Comparison of ENCODE assay signal across 12 mouse cellular contexts in the genomic region with DNA sequence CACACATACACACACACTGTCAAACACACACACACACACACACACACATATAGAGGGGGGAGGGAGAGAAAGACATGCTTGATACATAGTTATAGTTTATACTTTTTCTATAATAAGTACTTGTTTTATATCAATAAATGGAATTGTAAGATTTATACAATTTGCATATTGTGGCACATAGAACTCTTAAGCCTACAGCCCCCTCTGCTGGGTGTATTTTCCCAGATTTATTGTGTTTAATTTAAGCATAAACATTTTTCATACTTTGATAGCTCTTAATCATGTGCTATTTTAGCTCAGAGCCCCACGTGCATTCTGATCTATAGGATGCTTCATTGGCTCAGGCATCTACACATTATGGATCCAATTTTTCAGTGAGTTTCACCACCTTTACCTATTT.
DNase-seq lines count a peak whose midpoint lies in the region; ATAC-seq lines count a peak whose summit lies in the region.
"Had no signal": no experiment of that assay in that cellular context is flagged by ENCODE, and none has a peak within 500 bp of the region (broad histone marks: within the 10 kb centered on the region; RNA-seq: fewer than 3 reads in every experiment).

No protein-coding gene starts in this region.

- no peak overlapping the region for H3K4me3 ChIP-seq in hindbrain, embryonic 11.5 days (ENCODE audit: low read depth, low read length)
- H3K4me3 ChIP-seq in hindbrain, embryonic 10.5 days: no peak overlapping the region
- H3K4me3 ChIP-seq: heart, adult 2 months had no signal

- H3K27ac ChIP-seq in hindbrain, embryonic 11.5 days (ENCODE audit: low read depth, low read length): no peak overlapping the region
- no peak overlapping the region for H3K27ac ChIP-seq in hindbrain, embryonic 10.5 days
- H3K27ac ChIP-seq: heart, adult 2 months had no signal

- WGBS in hindbrain, embryonic 11.5 days: 65% methylated on average over 1 of the region's 1 CpGs
- WGBS in hindbrain, embryonic 10.5 days: 75% methylated on average over 1 of the region's 1 CpGs

- peak; percentile 34 for DNase-seq in hindbrain, embryonic 11.5 days (ENCODE audit: low spot score)
- no peak for DNase-seq in hindbrain, embryonic 10.5 days (ENCODE audit: low spot score)
- peak; percentile 9 to 19 for DNase-seq in left cerebral cortex, adult 18-20 months (ENCODE audit: low spot score in 2 of 2)
- no peak for DNase-seq in left cerebral cortex, adult 8-10 months (ENCODE audit: low spot score in 2 of 2)
- DNase-seq in right cerebral cortex, postnatal 14 days: peak; percentile 30
- no peak for DNase-seq in right cerebral cortex, postnatal 36 days (ENCODE audit: low spot score in 2 of 2)
- no peak for DNase-seq in yolk sac, embryonic 10.5 days (ENCODE audit: low spot score)
- DNase-seq in embryo, embryonic 9.5 days (ENCODE audit: extremely low spot score): no peak
- DNase-seq: cerebellum, adult 9-11 months; heart, adult 2 months; thymus, adult 2 months had no signal

- ATAC-seq in hindbrain, embryonic 11.5 days (ENCODE audit: low FRiP score): no peak
- ATAC-seq: intestine, embryonic 16.5 days had no signal

- no peak overlapping the region for H3K9ac ChIP-seq in hindbrain, embryonic 11.5 days (ENCODE audit: low read depth, low read length)

- H3K4me1 ChIP-seq in hindbrain, embryonic 11.5 days (replicated peaks; ENCODE audit: control insufficient read depth, insufficient read depth, low read length): no peaks in the 10 kb centered on the region
- H3K4me1 ChIP-seq in hindbrain, embryonic 10.5 days (replicated peaks): no peaks in the 10 kb centered on the region

- H3K4me2 ChIP-seq in hindbrain, embryonic 11.5 days (replicated peaks; ENCODE audit: low read depth, low read length): no peak overlapping the region

- H3K27me3 ChIP-seq in hindbrain, embryonic 11.5 days (ENCODE audit: control insufficient read depth, insufficient read depth, low read length): no peaks in the 10 kb centered on the region
- H3K27me3 ChIP-seq in hindbrain, embryonic 10.5 days (ENCODE audit: insufficient read depth, poor library complexity, severe bottlenecking): no peaks in the 10 kb centered on the region

- no peaks in the 10 kb centered on the region for H3K36me3 ChIP-seq in hindbrain, embryonic 11.5 days (ENCODE audit: control insufficient read depth, insufficient read depth, low read length)
- H3K36me3 ChIP-seq in hindbrain, embryonic 10.5 days: no peaks in the 10 kb centered on the region

- H3K9me3 ChIP-seq in hindbrain, embryonic 11.5 days (ENCODE audit: control insufficient read depth, low read length): no peaks in the 10 kb centered on the region
- no peaks in the 10 kb centered on the region for H3K9me3 ChIP-seq in hindbrain, embryonic 10.5 days

Comparison
In these comparisons a context has a peak if more than half of its experiments do, and no peak if none do; other contexts are left out.
1. DNase-seq: peak in hindbrain, embryonic 11.5 days (single experiment), left cerebral cortex, adult 18-20 months (2 of 2) and right cerebral cortex, postnatal 14 days (single experiment); none in hindbrain, embryonic 10.5 days (single experiment), left cerebral cortex, adult 8-10 months (0 of 2), right cerebral cortex, postnatal 36 days (0 of 2), yolk sac, embryonic 10.5 days (single experiment) and embryo, embryonic 9.5 days (single experiment).